Mouse (Mus musculus) brain, embryonic 14.5 days (tissue): ENCODE measurements at regions not wholly inside any gene's neighbourhood (a gene's known extent, or its start where the extent isn't known, plus 50 kb on each side); places are given as distances from the start of the nearest gene placed in this dataset.

Experiments used
- CTCF ChIP-seq: fragments of 200-500 bp; IDR thresholded peaks from 2 replicates; pipeline ENCODE4 v1.5.1; 2012; ENCODE audit warnings: inconsistent platforms, mild to moderate bottlenecking, moderate library complexity, borderline replicate concordance; ENCODE audit not compliant: insufficient read depth, insufficient read length; ENCODE audit errors: extremely low read depth
- POLR2A ChIP-seq: fragments of 200-500 bp; IDR thresholded peaks from 2 replicates; pipeline ENCODE4 v1.6.1; 2012; ENCODE audit warnings: mild to moderate bottlenecking, inconsistent platforms, borderline replicate concordance; ENCODE audit not compliant: poor library complexity, insufficient read depth, insufficient read length, severe bottlenecking; ENCODE audit errors: extremely low read depth

GRCm38 (mm10) chr15:13450385-13450784 lies 276.9 kb upstream of the Cdh6 start:
- TF ChIP-seq POLR2A: no peak
- no peak for TF ChIP-seq CTCF
